Mouse (Mus musculus) neural tube, embryonic 13.5 days (tissue): ENCODE results near the gene Zic3. TPM values are rescaled to one million over a fixed set of nuclear protein-coding genes. Genes with fewer than 3 reads are reported as not detected.
A peak's percentile ranks its signal among the peaks of the same experiment; 100 is the strongest.

Source experiments
- ATAC-seq: fragments of 200-750 bp; cut with Nextera tagmentation; 2 replicates; pipeline ENCODE4 v1.8.0; 2017; ENCODE audit warnings: low read depth, mild to moderate bottlenecking, moderate TSS enrichment, moderate library complexity
- H3K27ac ChIP-seq: fragments of 300-500 bp; sonication (generic); replicated peaks from 2 replicates; pipeline ENCODE4 v1.5.1; 2015; ENCODE audit warnings: moderate library complexity, mild to moderate bottlenecking, inconsistent platforms
- H3K27me3 ChIP-seq: fragments of 300-500 bp; sonication (generic); 2 replicates; pipeline ENCODE4 v1.6.1; 2015; ENCODE audit warnings: mild to moderate bottlenecking, inconsistent platforms
- H3K36me3 ChIP-seq: fragments of 300-500 bp; sonication (generic); 2 replicates; pipeline ENCODE4 v1.6.1; 2015; ENCODE audit warnings: mild to moderate bottlenecking, inconsistent platforms
- H3K4me1 ChIP-seq: fragments of 300-500 bp; sonication (generic); replicated peaks from 2 replicates; pipeline ENCODE4 v1.6.1; 2015; ENCODE audit warnings: inconsistent platforms
- H3K4me2 ChIP-seq: fragments of 300-500 bp; sonication (generic); 2 replicates; pipeline ENCODE4 v1.6.1; 2015; ENCODE audit warnings: inconsistent platforms, mild to moderate bottlenecking, moderate library complexity
- H3K4me3 ChIP-seq: fragments of 300-500 bp; sonication (generic); 2 replicates; pipeline ENCODE4 v1.5.1; 2015; ENCODE audit warnings: mild to moderate bottlenecking, inconsistent platforms
- H3K9ac ChIP-seq: fragments of 300-500 bp; sonication (generic); 2 replicates; pipeline ENCODE4 v1.6.1; 2015; ENCODE audit warnings: moderate library complexity, mild to moderate bottlenecking, inconsistent platforms
- H3K9me3 ChIP-seq: fragments of 300-500 bp; sonication (generic); 2 replicates; pipeline ENCODE4 v1.6.1; 2016; ENCODE audit warnings: inconsistent platforms
- WGBS: fragments of 180-500 bp; shearing (Covaris S2); methylation state at CpG from one replicate; pipeline ENCODE4 v1.1.7; 2015; 5-methylcytosine and 5-hydroxymethylcytosine counted together
- polyA plus RNA-seq: library from polyadenylated mRNA; unstranded; fragments of >200 nt; fragmentation: Nextera tagmentation; extraction: Ambion mirVana; gene quantifications from 2 replicates; pipeline ENCODE4 v1.2.1, GENCODE M21; 2015

The Zic3 gene
- 14.9 and 16.3 TPM in 2 replicates for polyA plus RNA-seq

- Histone ChIP-seq H3K4me3 (no peak within 1 kb of the TSS), H3K4me1 (no peaks in the 10 kb centered on the region), H3K9me3 (no peaks in the 10 kb centered on the region), H3K27ac (no peak within 1 kb of the TSS), H3K27me3 (peaks cover 69% of the 10 kb centered on the region), H3K36me3 (no peaks in the 10 kb centered on the region), H3K9ac (no peak within 1 kb of the TSS), H3K4me2 (no peak within 1 kb of the TSS)
- 72% methylated on average over 2 of the region's 2 CpGs for WGBS
- no peak for ATAC-seq
Measured at GRCm38 (mm10) chrX:58022400-58022799, at the start of gene Zic3. TSS of gene Zic3 (plus strand) at chrX:58022700.

GRCm38 (mm10) chrX:57982351-57982750 is 40.1 kb upstream of the Zic3 start:
- WGBS = 85% methylated on average over 4 of the region's 4 CpGs
- ATAC-seq = no peak

GRCm38 (mm10) chrX:57987455-57988109 is 34.9 kb upstream of the Zic3 start:
- Histone ChIP-seq H3K9me3 (no peaks in the 10 kb centered on the region), H3K4me2 (no peak overlapping the region), H3K4me1 (no peaks in the 10 kb centered on the region), H3K36me3 (no peaks in the 10 kb centered on the region), H3K9ac (no peak overlapping the region), H3K27ac (no peak overlapping the region), H3K27me3 (no peaks in the 10 kb centered on the region), H3K4me3 (no peak overlapping the region)
- no peak for ATAC-seq
- 44% methylated on average over 10 of the region's 10 CpGs for WGBS

More at GRCm38 (mm10) chrX:57982351-57982750, 40.1 kb upstream of the Zic3 start:
- no peak overlapping the region for H3K4me3 ChIP-seq
- H3K9me3 ChIP-seq = no peaks in the 10 kb centered on the region
- H3K36me3 ChIP-seq = no peaks in the 10 kb centered on the region
- no peaks in the 10 kb centered on the region for H3K4me1 ChIP-seq
- no peak overlapping the region for H3K27ac ChIP-seq
- no peak overlapping the region for H3K9ac ChIP-seq
- H3K4me2 ChIP-seq = no peak overlapping the region
- no peaks in the 10 kb centered on the region for H3K27me3 ChIP-seq

- Histone ChIP-seq H3K9ac (no peak overlapping the region), H3K27me3 (peaks cover 46% of the 10 kb centered on the region), H3K27ac (no peak overlapping the region), H3K9me3 (no peaks in the 10 kb centered on the region), H3K4me3 (no peak overlapping the region), H3K4me1 (no peaks in the 10 kb centered on the region; the same call in 1 of the 2 replicates), H3K36me3 (no peaks in the 10 kb centered on the region), H3K4me2 (no peak overlapping the region)
- no peak for ATAC-seq
- 71% methylated on average over 5 of the region's 5 CpGs for WGBS
Measured at GRCm38 (mm10) chrX:58013391-58013790, 9.1 kb upstream of the Zic3 start.

DNA sequence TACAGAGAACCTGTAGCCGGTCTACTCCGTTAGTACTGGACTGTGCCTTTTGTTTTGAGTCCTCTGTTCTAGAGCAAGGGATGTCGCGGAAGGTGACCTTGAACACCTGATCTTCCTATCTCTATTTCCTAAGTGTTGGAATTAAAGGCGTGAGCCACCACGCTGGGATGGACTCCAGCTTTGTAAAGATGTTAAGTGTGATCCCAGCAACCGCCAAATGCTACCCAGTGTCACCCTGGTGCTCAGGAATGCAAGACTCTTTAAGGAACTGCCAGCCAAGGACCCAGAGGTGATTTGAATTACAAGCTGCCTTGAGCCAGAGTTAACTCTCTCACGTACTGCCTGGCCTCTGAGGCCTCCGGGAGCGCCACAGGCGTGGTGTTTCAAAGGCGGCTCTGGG is 8.4 kb upstream of the Zic3 start:
- Histone ChIP-seq H3K9ac (no peak overlapping the region), H3K4me1 (no peaks in the 10 kb centered on the region; the same call in 1 of the 2 replicates), H3K36me3 (no peaks in the 10 kb centered on the region), H3K27me3 (peaks cover 49% of the 10 kb centered on the region), H3K4me2 (no peak overlapping the region), H3K4me3 (no peak overlapping the region), H3K27ac (no peak overlapping the region), H3K9me3 (no peaks in the 10 kb centered on the region)
- no peak for ATAC-seq
- WGBS = 21% methylated on average over 12 of the region's 12 CpGs

DNA sequence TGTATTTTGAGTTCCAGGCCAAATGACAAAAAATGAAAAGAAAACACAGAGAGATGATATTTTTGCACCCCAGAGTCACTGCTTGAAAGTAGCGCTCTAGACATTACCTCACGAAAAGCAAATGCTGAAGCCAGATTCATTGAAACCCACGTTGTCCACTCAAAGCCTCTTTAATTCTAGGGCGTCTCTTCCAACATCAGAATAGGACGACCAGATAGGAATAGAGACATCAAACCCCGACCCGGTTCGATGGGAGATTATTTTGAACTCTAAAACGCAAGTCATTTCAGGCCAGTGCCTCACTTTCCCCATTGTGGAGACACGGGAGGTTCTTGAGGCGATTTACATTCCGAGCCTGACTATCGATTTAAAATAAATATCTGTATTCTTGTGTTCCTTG is 7.7 kb upstream of the Zic3 start:
- H3K4me3 ChIP-seq = no peak overlapping the region
- H3K9ac ChIP-seq = no peak overlapping the region
- no peaks in the 10 kb centered on the region for H3K9me3 ChIP-seq
- H3K4me2 ChIP-seq = no peak overlapping the region
- ATAC-seq = no peak
- WGBS = 35% methylated on average over 13 of the region's 13 CpGs
- H3K27ac ChIP-seq = no peak overlapping the region
- H3K27me3 ChIP-seq = peaks cover 49% of the 10 kb centered on the region
- no peaks in the 10 kb centered on the region for H3K36me3 ChIP-seq
- no peaks in the 10 kb centered on the region; the same call in 1 of the 2 replicates for H3K4me1 ChIP-seq

DNA sequence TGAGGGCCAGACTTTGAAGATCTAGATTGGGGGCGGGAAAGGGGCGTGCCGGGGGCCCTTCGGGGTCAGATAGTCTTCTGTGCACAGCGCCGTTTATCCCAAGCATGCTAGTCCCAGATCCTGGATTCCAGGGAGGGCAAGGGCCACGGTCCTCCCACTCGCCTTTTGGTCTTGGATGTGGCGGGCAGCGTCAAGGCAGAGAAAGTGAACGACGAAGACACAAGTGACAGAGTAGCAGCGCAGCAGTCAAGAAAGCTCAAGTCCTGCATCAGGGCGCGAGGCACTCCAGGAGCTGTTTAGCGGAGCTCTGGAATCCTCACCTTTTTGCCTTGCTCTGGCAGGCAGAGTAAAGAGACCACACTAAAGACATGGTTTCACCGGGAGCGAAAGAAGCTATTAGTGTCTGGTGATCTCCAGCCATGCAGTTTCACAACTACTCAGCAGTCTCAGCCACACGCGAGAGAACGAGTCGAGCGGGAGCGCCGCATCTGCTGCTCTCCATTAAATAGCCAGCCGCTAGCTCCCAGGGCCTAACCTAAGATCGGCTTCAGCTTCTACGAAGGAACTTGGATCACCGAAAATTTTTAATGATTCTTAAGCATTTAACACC is 7.1 kb upstream of the Zic3 start:
- Histone ChIP-seq H3K4me2 (peak overlapping the region; percentile 31), H3K4me3 (no peak overlapping the region), H3K27me3 (peaks cover 56% of the 10 kb centered on the region), H3K9me3 (no peaks in the 10 kb centered on the region), H3K36me3 (no peaks in the 10 kb centered on the region), H3K9ac (no peak overlapping the region), H3K4me1 (no peaks in the 10 kb centered on the region; the same call in 1 of the 2 replicates), H3K27ac (no peak overlapping the region)
- no peak for ATAC-seq
- 13% methylated on average over 29 of the region's 29 CpGs for WGBS

DNA sequence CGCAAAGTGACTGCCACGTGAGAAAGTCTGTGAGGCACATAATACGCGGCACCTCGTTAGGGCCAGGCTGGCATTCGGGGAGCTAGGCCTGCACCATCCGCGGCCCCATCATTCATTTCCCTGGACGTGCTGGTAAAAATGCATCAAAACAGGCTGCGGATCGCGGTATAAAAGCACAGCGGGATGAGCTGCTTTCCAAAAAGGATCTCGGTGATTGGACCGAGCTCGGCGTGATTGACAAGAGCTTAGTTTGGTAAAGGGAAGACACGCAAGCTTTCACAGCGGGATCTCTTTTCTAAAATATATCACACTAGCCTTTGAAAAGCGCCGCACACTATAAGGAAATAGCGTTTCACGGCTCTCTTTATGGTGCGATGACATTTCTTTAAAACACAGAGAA is 3.8 kb upstream of the Zic3 start:
- H3K27me3 ChIP-seq = peaks cover 75% of the 10 kb centered on the region
- H3K4me2 ChIP-seq = peak overlapping the region; percentile 48
- no peak for ATAC-seq
- peak overlapping the region; percentile 29; the same call in 1 of the 2 replicates for H3K4me3 ChIP-seq
- no peaks in the 10 kb centered on the region for H3K36me3 ChIP-seq
- no peaks in the 10 kb centered on the region; the same call in 1 of the 2 replicates for H3K4me1 ChIP-seq
- H3K9me3 ChIP-seq = no peaks in the 10 kb centered on the region
- WGBS = 13% methylated on average over 24 of the region's 24 CpGs
- H3K27ac ChIP-seq = no peak overlapping the region
- no peak overlapping the region for H3K9ac ChIP-seq

DNA sequence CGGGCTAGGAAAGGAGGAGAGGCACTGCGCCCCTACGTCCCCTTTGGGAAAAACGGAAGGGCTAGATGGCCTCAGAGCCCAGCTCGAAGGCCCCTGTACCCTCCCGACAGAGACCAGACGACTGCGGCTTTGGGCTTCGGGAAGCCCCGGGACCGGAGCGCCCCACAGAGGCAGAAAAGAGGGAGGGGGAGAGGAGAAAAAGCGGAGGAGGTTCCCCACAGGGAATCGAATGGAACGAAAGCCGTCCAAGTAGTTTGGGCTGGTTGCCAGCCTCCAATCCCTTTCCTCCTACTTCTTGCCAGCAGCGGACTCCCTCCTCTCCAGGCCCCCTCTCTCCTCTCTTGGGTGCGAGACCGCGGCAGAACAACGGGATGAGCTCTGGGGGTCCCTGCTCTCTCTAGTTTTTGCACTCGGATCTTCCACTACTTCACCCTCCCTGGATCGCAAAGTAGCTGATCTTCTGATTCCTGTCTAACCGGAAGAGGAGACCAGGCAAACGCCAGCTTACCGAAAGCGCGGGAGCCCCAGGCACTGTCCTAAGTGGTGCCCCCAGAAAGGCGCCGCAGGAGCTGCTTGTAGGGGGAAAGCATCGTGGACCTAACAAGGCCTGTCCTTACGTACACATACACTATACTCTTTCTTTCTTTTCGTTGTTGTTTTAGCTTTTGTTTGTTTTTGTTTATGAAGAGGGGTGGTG is 3.1 kb upstream of the Zic3 start:
- ATAC-seq = peak; percentile 68
- Histone ChIP-seq H3K9me3 (no peaks in the 10 kb centered on the region), H3K36me3 (no peaks in the 10 kb centered on the region), H3K4me2 (peak overlapping the region; percentile 48), H3K27ac (0 out of 2 replicates have a peak overlapping the region, but pooled peaks have one; percentile 1), H3K9ac (no peak overlapping the region), H3K27me3 (peaks cover 73% of the 10 kb centered on the region), H3K4me3 (peak overlapping the region; percentile 29), H3K4me1 (no peaks in the 10 kb centered on the region; the same call in 1 of the 2 replicates)
- 12% methylated on average over 32 of the region's 33 CpGs for WGBS

- ATAC-seq = no peak
- Histone ChIP-seq H3K27ac (no peak overlapping the region), H3K4me1 (no peaks in the 10 kb centered on the region), H3K27me3 (peaks cover 48% of the 10 kb centered on the region), H3K9ac (no peak overlapping the region), H3K4me3 (no peak overlapping the region), H3K4me2 (peak overlapping the region; percentile 33), H3K36me3 (no peaks in the 10 kb centered on the region), H3K9me3 (no peaks in the 10 kb centered on the region)
- 26% methylated on average over 9 of the region's 9 CpGs for whole genome bisulfite sequencing
Measured at GRCm38 (mm10) chrX:58027631-58028030, 5.1 kb downstream of the Zic3 start.

- Histone ChIP-seq H3K27me3 (peaks cover 44% of the 10 kb centered on the region), H3K4me2 (peak overlapping the region; percentile 33), H3K27ac (no peak overlapping the region), H3K4me3 (no peak overlapping the region), H3K4me1 (no peaks in the 10 kb centered on the region), H3K36me3 (no peaks in the 10 kb centered on the region), H3K9ac (no peak overlapping the region), H3K9me3 (no peaks in the 10 kb centered on the region)
- WGBS = 21% methylated on average over 16 of the region's 16 CpGs
- ATAC-seq = no peak
Measured at GRCm38 (mm10) chrX:58028082-58028481, 5.6 kb downstream of the Zic3 start.

GRCm38 (mm10) chrX:58028858-58029257 is 6.4 kb downstream of the Zic3 start:
- 32% methylated on average over 8 of the region's 8 CpGs for WGBS
- Histone ChIP-seq H3K27me3 (peaks cover 40% of the 10 kb centered on the region), H3K9ac (no peak overlapping the region), H3K27ac (no peak overlapping the region), H3K36me3 (no peaks in the 10 kb centered on the region), H3K9me3 (no peaks in the 10 kb centered on the region), H3K4me1 (no peaks in the 10 kb centered on the region), H3K4me3 (no peak overlapping the region), H3K4me2 (peak overlapping the region; percentile 57; the same call in 1 of the 2 replicates)
- ATAC-seq = no peak
